Mouse (Mus musculus) embryo, embryonic 9.5 days (tissue): ENCODE measurements around the gene Slc22a15.
A peak's percentile ranks its signal among the peaks of the same experiment; 100 is the strongest.

Experiments
- DNase-seq: peaks from one replicate; pipeline ENCODE4 v3.0.0-alpha.2; 2017; ENCODE audit errors: extremely low spot score

Slc22a15 gene

GRCm38 (mm10) chr3:101923843-101924740 lies at the start of gene Slc22a15:
TSS of gene Slc22a15 (minus strand) at chr3:101924453.
- DNase-seq: peak; percentile 72

GRCm38 (mm10) chr3:101966825-101967558 lies 42.7 kb upstream of the Slc22a15 start:
- peak; percentile 43 for DNase-seq

GRCm38 (mm10) chr3:101964352-101964751 lies 40.1 kb upstream of the Slc22a15 start:
- peak; percentile 29 for DNase-seq

- peak; percentile 66 for DNase-seq
Observed at GRCm38 (mm10) chr3:101963501-101963900, 39.2 kb upstream of the Slc22a15 start.

- no peak for DNase-seq
Observed at GRCm38 (mm10) chr3:101961146-101961835, 37.0 kb upstream of the Slc22a15 start.

GRCm38 (mm10) chr3:101958047-101958446 lies 33.8 kb upstream of the Slc22a15 start:
- no peak for DNase-seq

GRCm38 (mm10) chr3:101953506-101953905 lies 29.3 kb upstream of the Slc22a15 start:
- DNase-seq: no peak

- DNase-seq: no peak
Observed at GRCm38 (mm10) chr3:101952577-101952976, 28.3 kb upstream of the Slc22a15 start.

GRCm38 (mm10) chr3:101948572-101948971 lies 24.3 kb upstream of the Slc22a15 start:
- no peak for DNase-seq

GRCm38 (mm10) chr3:101947250-101947649 lies 23.0 kb upstream of the Slc22a15 start:
- no peak for DNase-seq

- no peak for DNase-seq
Observed at GRCm38 (mm10) chr3:101945257-101945656, 21.0 kb upstream of the Slc22a15 start.

GRCm38 (mm10) chr3:101940418-101940817 lies 16.2 kb upstream of the Slc22a15 start:
- no peak for DNase-seq

- DNase-seq: no peak
Observed at GRCm38 (mm10) chr3:101939865-101940264, 15.6 kb upstream of the Slc22a15 start.

- no peak for DNase-seq
Observed at GRCm38 (mm10) chr3:101939152-101939551, 14.9 kb upstream of the Slc22a15 start.

GRCm38 (mm10) chr3:101936369-101936768 lies 12.1 kb upstream of the Slc22a15 start:
- DNase-seq: no peak

GRCm38 (mm10) chr3:101933820-101934219 lies 9.6 kb upstream of the Slc22a15 start:
- DNase-seq: no peak

- no peak for DNase-seq
Observed at GRCm38 (mm10) chr3:101929105-101929876, 5.0 kb upstream of the Slc22a15 start.

- no peak for DNase-seq
Observed at GRCm38 (mm10) chr3:101926636-101927035, 2.4 kb upstream of the Slc22a15 start.

- peak; percentile 31 for DNase-seq
Observed at GRCm38 (mm10) chr3:101925663-101926062, 1.4 kb upstream of the Slc22a15 start.

GRCm38 (mm10) chr3:101922366-101922765 lies 1.9 kb downstream of the Slc22a15 start:
- DNase-seq: no peak

GRCm38 (mm10) chr3:101918526-101918925 lies 5.7 kb downstream of the Slc22a15 start:
- DNase-seq: no peak
